Mouse (Mus musculus): ENCODE data around the gene Zdhhc15. TPM values are rescaled to one million over a fixed set of nuclear protein-coding genes. Genes with fewer than 3 reads are reported as not detected.

The Zdhhc15 gene
- polyA plus RNA-seq, 1 experiment from 2014 or later, result 10.5 TPM

DNA sequence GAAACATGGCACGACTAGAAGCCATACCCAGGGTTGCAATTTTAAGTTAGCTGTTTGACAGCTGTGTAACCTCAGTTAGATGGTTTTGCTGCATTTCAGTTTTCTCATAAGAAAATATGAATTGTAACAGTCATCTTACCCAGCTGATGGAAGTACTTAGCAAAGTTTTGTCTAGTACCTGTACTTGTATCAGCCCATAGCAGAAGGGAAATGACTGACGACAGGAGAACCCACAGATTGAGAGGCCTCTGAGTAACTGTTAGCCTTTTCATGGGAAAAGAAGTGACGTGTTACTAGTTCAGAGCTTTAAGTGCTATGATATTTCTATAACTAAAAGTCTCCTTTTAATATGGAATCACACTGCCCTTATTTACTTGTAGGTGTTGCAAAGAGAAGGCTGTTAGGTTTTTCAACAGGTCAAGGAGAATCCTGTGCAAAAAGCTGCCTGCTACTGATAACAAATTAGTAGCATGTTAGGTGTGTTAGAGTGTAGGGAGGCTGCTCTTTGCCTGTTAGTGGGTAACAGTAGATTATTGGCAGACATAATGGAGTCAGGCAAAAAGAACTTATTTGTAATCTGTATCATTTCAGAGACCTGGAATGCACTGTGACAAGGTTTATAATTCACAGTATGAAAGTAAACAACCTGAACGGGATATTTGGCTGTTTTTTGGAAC is 126.8 kb downstream of the Zdhhc15 start:
- Histone ChIP-seq H3K9ac (no peak overlapping the region), H3K27me3 (peaks cover under 1% of the 10 kb centered on the region), H3K27ac (replicated peaks) (no peak overlapping the region), H3K4me1 (no peaks in the 10 kb centered on the region), H3K36me3 (no peaks in the 10 kb centered on the region), H3K9me3 (replicated peaks) (no peaks in the 10 kb centered on the region), H3K4me3 (replicated peaks) (no peak overlapping the region), H3K4me2 (replicated peaks) (no peak overlapping the region)
- 76% methylated on average over 4 of the region's 4 CpGs for WGBS
- ATAC-seq (ENCODE audit: insufficient number of reproducible peaks, low FRiP score, low TSS enrichment, low read depth), result no peak

DNA sequence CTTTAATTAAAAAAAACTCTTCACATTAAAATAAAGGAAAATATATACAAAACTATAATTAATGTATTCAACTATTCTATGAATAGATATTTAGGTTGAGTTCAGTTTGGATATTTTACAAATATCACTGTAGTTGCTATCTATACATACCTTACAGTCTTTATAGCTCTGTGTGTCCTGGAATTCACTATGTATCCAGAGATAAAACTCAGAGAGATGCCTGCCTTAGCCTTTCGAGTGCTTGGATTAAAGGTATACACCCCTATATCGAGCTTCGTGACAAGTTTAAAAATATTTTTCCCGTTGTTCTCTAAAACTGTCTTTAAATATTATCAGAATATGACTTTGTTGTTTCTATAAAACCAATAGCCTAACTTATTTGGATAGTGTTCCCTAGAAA is 128.2 kb downstream of the Zdhhc15 start:
- Histone ChIP-seq H3K27me3 (peaks cover 2% of the 10 kb centered on the region), H3K9ac (no peak overlapping the region), H3K4me2 (replicated peaks) (no peak overlapping the region), H3K4me3 (replicated peaks) (no peak overlapping the region), H3K4me1 (no peaks in the 10 kb centered on the region), H3K9me3 (replicated peaks) (no peaks in the 10 kb centered on the region), H3K27ac (replicated peaks) (no peak overlapping the region), H3K36me3 (no peaks in the 10 kb centered on the region)
- ATAC-seq (ENCODE audit: insufficient number of reproducible peaks, low FRiP score, low TSS enrichment, low read depth), result no peak
- 92% methylated on average over 4 of the region's 4 CpGs for WGBS

GRCm38 (mm10) chrX:104501765-104502164 is 169.1 kb downstream of the Zdhhc15 start:
- Histone ChIP-seq H3K36me3 (no peaks in the 10 kb centered on the region), H3K4me2 (replicated peaks) (no peak overlapping the region), H3K9me3 (replicated peaks) (no peaks in the 10 kb centered on the region), H3K27me3 (peaks cover 5% of the 10 kb centered on the region), H3K9ac (no peak overlapping the region), H3K27ac (replicated peaks) (no peak overlapping the region), H3K4me1 (no peaks in the 10 kb centered on the region), H3K4me3 (replicated peaks) (no peak overlapping the region)
- WGBS, result 91% methylated on average over 5 of the region's 5 CpGs
- ATAC-seq (ENCODE audit: insufficient number of reproducible peaks, low FRiP score, low TSS enrichment, low read depth), result no peak

- no peak for ATAC-seq (ENCODE audit: insufficient number of reproducible peaks, low FRiP score, low TSS enrichment, low read depth)
- H3K4me3 ChIP-seq (replicated peaks), result no peak overlapping the region
- WGBS, result 50% methylated on average over 4 of the region's 4 CpGs
- no peak overlapping the region for H3K27ac ChIP-seq (replicated peaks)
- no peaks in the 10 kb centered on the region for H3K36me3 ChIP-seq
- H3K9me3 ChIP-seq (replicated peaks), result no peaks in the 10 kb centered on the region
- no peak overlapping the region for H3K9ac ChIP-seq
- H3K4me1 ChIP-seq, result no peaks in the 10 kb centered on the region
- no peaks in the 10 kb centered on the region; the same call in 1 of the 2 replicates for H3K27me3 ChIP-seq
- no peak overlapping the region for H3K4me2 ChIP-seq (replicated peaks)
These were observed 181.1 kb downstream of the Zdhhc15 start for GRCm38 (mm10) chrX:104489626-104490355.

- Histone ChIP-seq H3K36me3 (no peaks in the 10 kb centered on the region), H3K9me3 (replicated peaks) (no peaks in the 10 kb centered on the region), H3K4me1 (no peaks in the 10 kb centered on the region), H3K4me2 (replicated peaks) (no peak overlapping the region), H3K27ac (replicated peaks) (no peak overlapping the region), H3K9ac (no peak overlapping the region), H3K27me3 (no peaks in the 10 kb centered on the region; the same call in 1 of the 2 replicates), H3K4me3 (replicated peaks) (no peak overlapping the region)
- ATAC-seq (ENCODE audit: insufficient number of reproducible peaks, low FRiP score, low TSS enrichment, low read depth), result no peak
- WGBS, result 79% methylated on average over 4 of the region's 4 CpGs
These were observed 181.9 kb downstream of the Zdhhc15 start for GRCm38 (mm10) chrX:104488870-104489467.

DNA sequence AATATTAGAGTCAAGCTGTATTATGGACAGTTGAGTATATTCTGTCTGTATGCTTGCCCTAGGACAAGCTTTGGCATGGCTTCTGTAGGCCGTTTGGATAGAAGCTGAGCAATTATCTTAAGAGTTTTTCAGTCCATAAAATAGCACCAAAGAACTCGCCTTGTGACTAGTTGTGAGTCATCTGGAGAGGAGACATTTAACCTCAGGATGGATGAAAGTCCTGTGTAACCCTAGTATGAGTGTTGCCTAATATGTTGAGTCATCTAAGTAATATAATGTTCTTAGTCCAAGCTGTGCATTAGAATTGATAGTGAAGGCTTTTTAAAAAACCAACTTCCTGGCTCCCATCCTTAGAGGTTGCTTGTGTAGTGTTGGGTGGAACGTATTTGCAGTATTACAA is 182.8 kb downstream of the Zdhhc15 start:
- Histone ChIP-seq H3K4me2 (replicated peaks) (no peak overlapping the region), H3K9me3 (replicated peaks) (no peaks in the 10 kb centered on the region), H3K27me3 (no peaks in the 10 kb centered on the region; the same call in 1 of the 2 replicates), H3K27ac (replicated peaks) (no peak overlapping the region), H3K4me1 (no peaks in the 10 kb centered on the region), H3K4me3 (replicated peaks) (no peak overlapping the region), H3K9ac (no peak overlapping the region), H3K36me3 (no peaks in the 10 kb centered on the region)
- WGBS, result 68% methylated on average over 3 of the region's 3 CpGs
- no peak for ATAC-seq (ENCODE audit: insufficient number of reproducible peaks, low FRiP score, low TSS enrichment, low read depth)

Other genes starting within 250 kb of the Zdhhc15 start
- 1.8 and 1.9 TPM in 2 replicates for gene Uprt, start 188.2 kb downstream of the Zdhhc15 start, polyA plus RNA-seq (2015; fragmentation: Nextera tagmentation; extraction: Ambion mirVana)
- 5.0 and 5.9 TPM in 2 replicates for gene Magee2, start 186.2 kb upstream of the Zdhhc15 start, polyA plus RNA-seq (2015; fragmentation: Nextera tagmentation; extraction: Ambion mirVana)